Mouse (Mus musculus) limb, embryonic 14.5 days (tissue): ENCODE data around the gene Cds1. TPM values are rescaled to one million over a fixed set of nuclear protein-coding genes. Genes with fewer than 3 reads are reported as not detected.

Experiments
- ATAC-seq: fragments of 200-750 bp; cut with Nextera tagmentation; 2 replicates; pipeline ENCODE4 v1.8.0; 2017; ENCODE audit warnings: low read depth, moderate number of reproducible peaks, moderate TSS enrichment; ENCODE audit not compliant: low FRiP score
- DNase-seq: peaks from one replicate; pipeline ENCODE4 v3.0.0-alpha.2; 2015; ENCODE audit warnings: low spot score
- H3K27ac ChIP-seq: fragments of 300-500 bp; sonication (generic); replicated peaks from 2 replicates; pipeline ENCODE4 v1.5.1; 2014; ENCODE audit warnings: low read depth, mild to moderate bottlenecking, low read length, moderate library complexity, mixed read lengths
- H3K27me3 ChIP-seq: fragments of 300-500 bp; sonication (generic); 2 replicates; pipeline ENCODE4 v1.6.1; 2014; ENCODE audit warnings: low read length, mixed read lengths; ENCODE audit not compliant: control insufficient read depth, insufficient read depth
- H3K36me3 ChIP-seq: fragments of 300-500 bp; sonication (generic); 2 replicates; pipeline ENCODE4 v1.6.1; 2014; ENCODE audit warnings: mild to moderate bottlenecking, low read length, moderate library complexity, mixed read lengths; ENCODE audit not compliant: control insufficient read depth, insufficient read depth
- H3K4me1 ChIP-seq: fragments of 300-500 bp; sonication (generic); 2 replicates; pipeline ENCODE4 v1.6.1; 2014; ENCODE audit warnings: antibody characterized with exemption, low read length, mixed read lengths; ENCODE audit not compliant: control insufficient read depth, insufficient read depth
- H3K4me2 ChIP-seq: fragments of 300-500 bp; sonication (generic); replicated peaks from 2 replicates; pipeline ENCODE4 v1.6.1; 2014; ENCODE audit warnings: low read depth, mild to moderate bottlenecking, low read length, moderate library complexity; ENCODE audit not compliant: severe bottlenecking
- H3K4me3 ChIP-seq: fragments of 300-500 bp; sonication (generic); replicated peaks from 2 replicates; pipeline ENCODE4 v1.5.1; 2014; ENCODE audit warnings: low read length
- H3K9ac ChIP-seq: fragments of 300-500 bp; sonication (generic); 2 replicates; pipeline ENCODE4 v1.6.1; 2014; ENCODE audit warnings: mild to moderate bottlenecking, low read depth, low read length, moderate library complexity; ENCODE audit not compliant: severe bottlenecking
- H3K9me3 ChIP-seq: fragments of 300-500 bp; sonication (generic); 2 replicates; pipeline ENCODE4 v1.6.1; 2016; ENCODE audit warnings: low read length; ENCODE audit not compliant: control insufficient read depth
- POLR2A ChIP-seq: fragments of 200-500 bp; IDR thresholded peaks from 2 replicates; pipeline ENCODE4 v1.8.0; 2012; ENCODE audit warnings: inconsistent platforms, mild to moderate bottlenecking, moderate library complexity, borderline replicate concordance; ENCODE audit not compliant: insufficient read depth, insufficient read length; ENCODE audit errors: extremely low read depth
- WGBS: fragments of 180-500 bp; shearing (Covaris S2); extraction: QIAGEN DNeasy Blood & Tissue Kit; methylation state at CpG from one replicate; pipeline ENCODE4 v1.1.7; 2014; 5-methylcytosine and 5-hydroxymethylcytosine counted together
- polyA plus RNA-seq, 2 experiments: library from polyadenylated mRNA; depleted of rRNA in 1 of 2; stranded (reverse) in 1 of 2; unstranded in 1 of 2; fragments of >200 nt; fragmentation: Nextera tagmentation in 1 of 2; extraction: Ambion mirVana in 1 of 2; gene quantifications; 2 replicates each; pipeline versions ENCODE4 v1.2.1 to v1.2.3; 2012 to 2014

Gene Cds1
- polyA plus RNA-seq, 2 experiments = 5.9 to 9.2 TPM

DNA sequence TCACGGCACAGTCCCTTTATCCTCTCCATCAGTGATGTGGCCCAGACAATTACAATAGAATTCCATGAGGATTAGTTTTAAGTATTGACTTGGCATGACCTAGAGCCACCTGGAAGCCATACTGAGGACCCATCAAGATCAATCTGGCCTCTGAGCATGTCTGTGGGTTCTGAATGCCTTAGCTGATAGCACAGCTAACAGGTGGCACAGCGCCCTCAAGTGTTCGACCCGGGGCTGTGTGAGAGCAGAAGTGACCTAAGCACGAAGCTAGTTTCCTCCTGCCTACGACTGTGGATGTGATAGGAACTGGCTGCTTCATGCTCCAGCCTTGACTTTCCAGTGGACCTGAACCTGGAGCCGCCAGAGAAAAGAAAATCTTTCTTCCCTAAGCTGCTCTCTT, 89.7 kb downstream of the Cds1 start:
- Histone ChIP-seq H3K36me3 (peaks cover 97% of the 10 kb centered on the region), H3K4me3 (no peak overlapping the region), H3K27ac (no peak overlapping the region), H3K9me3 (no peaks in the 10 kb centered on the region), H3K4me1 (no peaks in the 10 kb centered on the region), H3K4me2 (no peak overlapping the region), H3K9ac (no peak overlapping the region), H3K27me3 (no peaks in the 10 kb centered on the region)
- ATAC-seq = no peak
- DNase-seq = no peak
- TF ChIP-seq POLR2A = no peak
- 86% methylated on average over 7 of the region's 7 CpGs for WGBS

DNA sequence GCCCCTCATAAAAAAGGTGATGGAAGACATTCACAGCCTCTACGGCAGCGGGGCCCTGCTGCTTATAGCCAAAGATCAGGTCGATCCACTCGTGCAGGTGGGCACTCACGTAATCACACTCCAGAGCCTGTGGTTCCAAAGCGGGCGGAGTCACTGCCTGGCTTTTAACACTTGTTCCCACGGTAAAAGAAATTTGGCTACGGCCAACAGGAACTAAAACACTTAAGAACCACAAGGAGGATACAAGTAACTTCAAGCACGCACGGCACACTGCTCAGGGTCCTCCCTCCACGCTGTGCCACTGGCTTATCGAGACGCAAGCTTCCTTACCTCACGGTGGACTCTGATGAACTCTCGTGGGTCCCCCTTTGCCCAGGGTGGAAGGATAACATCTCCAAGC, 90.5 kb downstream of the Cds1 start:
- TF ChIP-seq POLR2A = no peak
- no peak overlapping the region for H3K27ac ChIP-seq
- 88% methylated on average over 16 of the region's 16 CpGs for WGBS
- H3K4me2 ChIP-seq = no peak overlapping the region
- H3K36me3 ChIP-seq = peaks cover 93% of the 10 kb centered on the region
- no peak for ATAC-seq
- H3K9me3 ChIP-seq = no peaks in the 10 kb centered on the region
- no peak overlapping the region for H3K4me3 ChIP-seq
- no peaks in the 10 kb centered on the region for H3K27me3 ChIP-seq
- H3K4me1 ChIP-seq = no peaks in the 10 kb centered on the region
- no peak for DNase-seq
- no peak overlapping the region for H3K9ac ChIP-seq

DNA sequence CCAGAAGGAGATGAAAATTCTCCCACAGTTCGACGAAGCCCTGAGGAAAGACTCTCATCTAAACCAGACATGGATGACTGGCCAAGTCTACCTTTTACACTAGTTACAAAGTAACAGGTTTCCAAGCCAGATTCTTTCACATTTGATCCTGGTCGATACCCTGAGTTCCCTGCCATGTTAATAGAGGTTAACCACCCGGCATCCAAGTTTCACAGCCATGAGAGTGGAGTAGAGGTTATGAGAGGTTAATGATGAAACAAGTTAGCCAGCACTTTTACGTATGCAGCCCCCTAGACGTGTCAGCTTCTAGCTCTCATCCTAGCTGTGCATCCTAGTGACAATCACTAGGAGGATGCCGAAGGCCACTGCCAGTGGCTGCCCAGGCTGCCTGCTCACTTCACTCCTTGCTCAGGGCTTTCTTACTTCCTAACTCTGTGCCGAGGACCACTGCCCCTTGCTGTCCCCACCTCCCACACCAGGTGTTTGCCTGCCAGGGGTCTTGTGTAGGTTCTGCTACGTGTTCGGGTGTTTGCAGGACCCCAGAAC, 94.0 kb downstream of the Cds1 start:
- H3K9ac ChIP-seq = no peak overlapping the region
- ATAC-seq (no peak), DNase-seq (no peak)
- no peak for TF ChIP-seq POLR2A
- H3K4me1 ChIP-seq = no peaks in the 10 kb centered on the region
- 83% methylated on average over 10 of the region's 10 CpGs for WGBS
- H3K4me3 ChIP-seq = no peak overlapping the region
- no peaks in the 10 kb centered on the region for H3K27me3 ChIP-seq
- H3K36me3 ChIP-seq = peaks cover 94% of the 10 kb centered on the region
- no peaks in the 10 kb centered on the region for H3K9me3 ChIP-seq
- no peak overlapping the region for H3K4me2 ChIP-seq
- H3K27ac ChIP-seq = no peak overlapping the region

DNA sequence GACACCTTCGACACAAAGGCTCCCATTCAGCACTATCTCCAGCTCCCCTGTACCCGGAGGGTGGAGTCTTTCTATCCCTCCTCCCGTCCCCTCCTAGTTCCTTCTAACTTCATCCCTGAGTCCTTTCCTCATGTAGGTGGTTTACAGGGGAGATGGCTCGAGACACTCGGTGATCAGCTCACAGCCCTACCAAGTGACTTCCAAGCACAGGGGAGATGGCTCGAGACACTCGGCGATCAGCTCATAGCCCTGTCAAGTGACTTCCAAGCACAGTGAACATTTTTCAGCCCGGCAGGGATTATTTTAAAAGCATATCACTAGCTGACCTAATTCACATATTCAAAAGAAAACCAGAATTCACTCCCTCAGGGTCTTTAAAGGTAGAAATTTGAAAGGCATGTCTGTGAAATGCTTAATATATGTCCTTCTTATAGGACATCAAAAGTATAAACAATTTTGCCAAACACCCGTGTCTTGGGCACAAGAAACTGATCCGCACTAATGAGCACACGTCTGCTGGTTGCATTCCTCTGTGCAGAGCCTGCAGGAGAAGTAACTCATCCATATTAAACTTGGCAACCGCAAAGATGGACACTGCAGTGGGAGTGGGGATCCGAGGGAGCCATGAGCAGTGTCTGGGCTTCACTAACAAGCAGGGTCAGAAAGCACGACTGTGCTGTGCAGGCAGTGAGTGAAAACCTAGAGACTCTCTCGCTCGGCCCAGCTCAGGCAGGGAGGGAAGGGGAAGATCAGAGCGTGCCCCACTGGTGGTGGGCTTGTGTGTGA, 97.0 kb downstream of the Cds1 start:
- Histone ChIP-seq H3K27ac (no peak overlapping the region), H3K36me3 (peaks cover 90% of the 10 kb centered on the region), H3K4me2 (no peak overlapping the region), H3K9me3 (no peaks in the 10 kb centered on the region), H3K4me1 (no peaks in the 10 kb centered on the region), H3K27me3 (no peaks in the 10 kb centered on the region), H3K9ac (no peak overlapping the region), H3K4me3 (no peak overlapping the region)
- no peak for TF ChIP-seq POLR2A
- ATAC-seq (no peak), DNase-seq (no peak)
- 88% methylated on average over 18 of the region's 18 CpGs for WGBS

GRCm38 (mm10) chr5:101862651-101863050, 97.7 kb downstream of the Cds1 start:
- TF ChIP-seq POLR2A = no peak
- DNase-seq (no peak), ATAC-seq (no peak)
- Histone ChIP-seq H3K36me3 (peaks cover 90% of the 10 kb centered on the region), H3K4me2 (no peak overlapping the region), H3K9me3 (no peaks in the 10 kb centered on the region), H3K9ac (no peak overlapping the region), H3K4me1 (no peaks in the 10 kb centered on the region), H3K27me3 (no peaks in the 10 kb centered on the region), H3K4me3 (no peak overlapping the region), H3K27ac (no peak overlapping the region)
- 83% methylated on average over 8 of the region's 8 CpGs for WGBS
